Mouse (Mus musculus) kidney, postnatal 0 days (tissue): ENCODE measurements around the gene Rmi2. TPM values are rescaled to one million over a fixed set of nuclear protein-coding genes. Genes with fewer than 3 reads are reported as not detected.

ENCODE experiments used
- ATAC-seq: fragments of 200-750 bp; cut with Nextera tagmentation; replicated peaks from 2 replicates; pipeline ENCODE4 v1.8.0; 2017; ENCODE audit warnings: low read depth, moderate number of reproducible peaks, moderate TSS enrichment, moderate library complexity; ENCODE audit not compliant: low FRiP score
- DNase-seq: peaks from one replicate; pipeline ENCODE4 v3.0.0-alpha.2; 2016; ENCODE audit warnings: low spot score
- H3K27ac ChIP-seq: fragments of 300-500 bp; sonication (generic); 2 replicates; pipeline ENCODE4 v1.5.1; 2014; ENCODE audit warnings: mild to moderate bottlenecking
- H3K27me3 ChIP-seq: fragments of 300-500 bp; sonication (generic); 2 replicates; pipeline ENCODE4 v1.6.1; 2014; ENCODE audit warnings: low read length, mixed read lengths; ENCODE audit not compliant: insufficient read depth
- H3K36me3 ChIP-seq: fragments of 300-500 bp; sonication (generic); 2 replicates; pipeline ENCODE4 v1.6.1; 2014; ENCODE audit warnings: low read length, mixed read lengths; ENCODE audit not compliant: insufficient read depth
- H3K4me1 ChIP-seq: fragments of 300-500 bp; sonication (generic); replicated peaks from 2 replicates; pipeline ENCODE4 v1.6.1; 2014; ENCODE audit warnings: antibody characterized with exemption, low read length, mixed read lengths; ENCODE audit not compliant: insufficient read depth
- H3K4me2 ChIP-seq: fragments of 300-500 bp; sonication (generic); 2 replicates; pipeline ENCODE4 v1.6.1; 2014; ENCODE audit warnings: mild to moderate bottlenecking, low read length, moderate library complexity, mixed read lengths
- H3K4me3 ChIP-seq: fragments of 300-500 bp; sonication (generic); replicated peaks from 2 replicates; pipeline ENCODE4 v1.5.1; 2014; ENCODE audit warnings: low read depth, low read length
- H3K9ac ChIP-seq: fragments of 300-500 bp; sonication (generic); 2 replicates; pipeline ENCODE4 v1.6.1; 2014; ENCODE audit warnings: low read depth, low read length
- H3K9me3 ChIP-seq: fragments of 300-500 bp; sonication (generic); replicated peaks from 2 replicates; pipeline ENCODE4 v1.6.1; 2016; ENCODE audit warnings: low read length, inconsistent platforms, mixed read lengths
- CTCF ChIP-seq: IDR thresholded peaks from 2 replicates; pipeline ENCODE4 v1.5.1; 2016; ENCODE audit warnings: antibody characterized with exemption, low read depth, mild to moderate bottlenecking, moderate library complexity
- WGBS: fragments of 180-500 bp; shearing (Covaris S2); extraction: QIAGEN DNeasy Blood & Tissue Kit; methylation state at CpG from one replicate; pipeline ENCODE4 v1.1.7; 2014; 5-methylcytosine and 5-hydroxymethylcytosine counted together
- polyA plus RNA-seq: library from polyadenylated mRNA; unstranded; fragments of >200 nt; fragmentation: Nextera tagmentation; extraction: Ambion mirVana; gene quantifications from 2 replicates; pipeline ENCODE4 v1.2.1, GENCODE M21; 2015

Gene Rmi2
- polyA plus RNA-seq, 1 experiment from 2014 or later: 1.6 TPM

GRCm38 (mm10) chr16:10867904-10868440 is 33.1 kb downstream of the Rmi2 start:
- WGBS: 40% methylated on average over 11 of the region's 11 CpGs
- TF ChIP-seq CTCF: peak; percentile 93
- Histone ChIP-seq H3K4me2 (no peak overlapping the region), H3K36me3 (no peaks in the 10 kb centered on the region), H3K9ac (no peak overlapping the region), H3K27me3 (no peaks in the 10 kb centered on the region), H3K4me3 (no peak overlapping the region), H3K9me3 (no peaks in the 10 kb centered on the region), H3K4me1 (no peaks in the 10 kb centered on the region), H3K27ac (no peak overlapping the region)
- DNase-seq: peak; percentile 49
- ATAC-seq: no peak

- TF ChIP-seq CTCF: no peak
- DNase-seq: no peak
Measured at GRCm38 (mm10) chr16:10870969-10871368, 36.1 kb downstream of the Rmi2 start.

GRCm38 (mm10) chr16:10872825-10873360 is 38.0 kb downstream of the Rmi2 start:
- 64% methylated on average over 4 of the region's 4 CpGs for WGBS
- Histone ChIP-seq H3K9ac (no peak overlapping the region), H3K36me3 (no peaks in the 10 kb centered on the region), H3K27me3 (no peaks in the 10 kb centered on the region), H3K9me3 (no peaks in the 10 kb centered on the region), H3K4me3 (no peak overlapping the region), H3K4me1 (no peaks in the 10 kb centered on the region), H3K4me2 (no peak overlapping the region), H3K27ac (no peak overlapping the region)
- DNase-seq (no peak), ATAC-seq (no peak)
- TF ChIP-seq CTCF: no peak

More at GRCm38 (mm10) chr16:10870969-10871368, 36.1 kb downstream of the Rmi2 start:
- Histone ChIP-seq H3K4me3 (no peak overlapping the region), H3K9me3 (no peaks in the 10 kb centered on the region), H3K27ac (no peak overlapping the region), H3K9ac (no peak overlapping the region), H3K4me2 (no peak overlapping the region), H3K36me3 (no peaks in the 10 kb centered on the region), H3K27me3 (no peaks in the 10 kb centered on the region), H3K4me1 (no peaks in the 10 kb centered on the region)
- ATAC-seq: no peak
- 64% methylated on average over 4 of the region's 4 CpGs for WGBS

GRCm38 (mm10) chr16:10873654-10874053 is 38.8 kb downstream of the Rmi2 start:
- TF ChIP-seq CTCF: peak; percentile 99
- no peak overlapping the region for H3K27ac ChIP-seq
- no peak overlapping the region for H3K4me2 ChIP-seq
- 6% methylated on average over 5 of the region's 5 CpGs for WGBS
- H3K9me3 ChIP-seq: no peaks in the 10 kb centered on the region
- H3K27me3 ChIP-seq: no peaks in the 10 kb centered on the region
- no peaks in the 10 kb centered on the region for H3K36me3 ChIP-seq
- H3K4me3 ChIP-seq: no peak overlapping the region
- DNase-seq (peak; percentile 83), ATAC-seq (no peak; the same call in 1 of the 2 replicates)
- H3K9ac ChIP-seq: no peak overlapping the region
- no peaks in the 10 kb centered on the region for H3K4me1 ChIP-seq

GRCm38 (mm10) chr16:10878227-10878626 is 43.4 kb downstream of the Rmi2 start:
- 82% methylated on average over 3 of the region's 3 CpGs for WGBS
- H3K27ac ChIP-seq: no peak overlapping the region
- no peaks in the 10 kb centered on the region for H3K9me3 ChIP-seq
- no peak overlapping the region for H3K9ac ChIP-seq
- no peak overlapping the region for H3K4me3 ChIP-seq
- no peaks in the 10 kb centered on the region for H3K36me3 ChIP-seq
- H3K27me3 ChIP-seq: no peaks in the 10 kb centered on the region
- no peaks in the 10 kb centered on the region for H3K4me1 ChIP-seq
- TF ChIP-seq CTCF: no peak
- DNase-seq (no peak), ATAC-seq (no peak)
- H3K4me2 ChIP-seq: no peak overlapping the region

- H3K36me3 ChIP-seq: no peaks in the 10 kb centered on the region
- 100% methylated on average over 1 of the region's 1 CpGs for WGBS
- no peak overlapping the region for H3K4me2 ChIP-seq
- peak; percentile 60 for ATAC-seq
- H3K4me3 ChIP-seq: no peak overlapping the region
- H3K9me3 ChIP-seq: no peaks in the 10 kb centered on the region
- H3K27ac ChIP-seq: no peak overlapping the region
- no peaks in the 10 kb centered on the region for H3K4me1 ChIP-seq
- peak; percentile 86 for TF ChIP-seq CTCF
- DNase-seq: peak; percentile 81
- no peak overlapping the region for H3K9ac ChIP-seq
- H3K27me3 ChIP-seq: no peaks in the 10 kb centered on the region
Measured at GRCm38 (mm10) chr16:10879467-10879866, 44.6 kb downstream of the Rmi2 start.
